Mouse (Mus musculus): ENCODE results near the gene Fgd3.

- TF ChIP-seq POLR2A (IDR thresholded peaks at IDR 0.05; ENCODE audit: borderline replicate concordance, extremely low read depth, low read depth, low read length) (no peak), CTCF (IDR thresholded peaks at IDR 0.05; ENCODE audit: insufficient read depth, low read length) (no peak)
Measured at GRCm38 (mm10) chr13:49369404-49369803, 49.3 kb upstream of the Fgd3 start.

Measured in lung, adult 2 months (tissue).